Mouse (Mus musculus) frontal cortex, postnatal 25 days (tissue): Measurements from ENCODE around the gene Dennd1a.

Experiments used
- DNase-seq, 2 experiments: peaks; one replicate each; pipeline ENCODE4 v3.0.0; 2022; ENCODE audit warnings: low spot score in 2 of 2

Dennd1a gene

GRCm38 (mm10) chr2:37776611-37777411 lies 510.4 kb downstream of the Dennd1a start:
- no peak for DNase-seq

GRCm38 (mm10) chr2:37776016-37776415 lies 511.2 kb downstream of the Dennd1a start, which contains the start of gene Crb2:
TSS of gene Crb2 (plus strand) at chr2:37776249.
- no peak for DNase-seq

GRCm38 (mm10) chr2:37774571-37774970 lies 512.6 kb downstream of the Dennd1a start:
- no peak for DNase-seq

GRCm38 (mm10) chr2:37771618-37772285 lies 515.4 kb downstream of the Dennd1a start:
- peak; percentile 92 to 96 for DNase-seq

GRCm38 (mm10) chr2:37769793-37770192 lies 517.4 kb downstream of the Dennd1a start:
- no peak for DNase-seq

GRCm38 (mm10) chr2:37768903-37769302 lies 518.3 kb downstream of the Dennd1a start:
- peak in 1 of 2 experiments; percentile 45 for DNase-seq

GRCm38 (mm10) chr2:37767739-37768138 lies 519.5 kb downstream of the Dennd1a start:
- no peak for DNase-seq

- peak; percentile 42 to 48 for DNase-seq
These were observed 520.1 kb downstream of the Dennd1a start for GRCm38 (mm10) chr2:37767080-37767547.

GRCm38 (mm10) chr2:37766027-37766761 lies 521.0 kb downstream of the Dennd1a start:
- no peak for DNase-seq

GRCm38 (mm10) chr2:37765082-37765483 lies 522.1 kb downstream of the Dennd1a start:
- DNase-seq = peak; percentile 38 to 39

GRCm38 (mm10) chr2:37764514-37764913 lies 522.7 kb downstream of the Dennd1a start:
- DNase-seq = no peak

GRCm38 (mm10) chr2:37763638-37764037 lies 523.6 kb downstream of the Dennd1a start:
- DNase-seq = no peak

- no peak for DNase-seq
These were observed 526.6 kb downstream of the Dennd1a start for GRCm38 (mm10) chr2:37760633-37761032.

GRCm38 (mm10) chr2:37758343-37759015 lies 528.7 kb downstream of the Dennd1a start:
- DNase-seq = no peak

- DNase-seq = no peak
These were observed 529.4 kb downstream of the Dennd1a start for GRCm38 (mm10) chr2:37757784-37758183.

- DNase-seq = no peak
These were observed 530.2 kb downstream of the Dennd1a start for GRCm38 (mm10) chr2:37757016-37757415.

GRCm38 (mm10) chr2:37756220-37756930 lies 530.8 kb downstream of the Dennd1a start:
- DNase-seq = no peak

- DNase-seq = no peak
These were observed 536.1 kb downstream of the Dennd1a start for GRCm38 (mm10) chr2:37751114-37751513.

- DNase-seq = no peak
These were observed 537.9 kb downstream of the Dennd1a start for GRCm38 (mm10) chr2:37749323-37749722.
